Mouse (Mus musculus): Measurements from ENCODE around the gene Hmgb2. TPM values are rescaled to one million over a fixed set of nuclear protein-coding genes. Genes with fewer than 3 reads are reported as not detected.
"Not testable (repeated sequence)": the region's sequence is repeated elsewhere in the genome, so short reads cannot be mapped to it uniquely, and the experiment has no call there.

Hmgb2 gene
- polyA plus RNA-seq, 1 experiment from 2014 or later = 288 TPM

DNA sequence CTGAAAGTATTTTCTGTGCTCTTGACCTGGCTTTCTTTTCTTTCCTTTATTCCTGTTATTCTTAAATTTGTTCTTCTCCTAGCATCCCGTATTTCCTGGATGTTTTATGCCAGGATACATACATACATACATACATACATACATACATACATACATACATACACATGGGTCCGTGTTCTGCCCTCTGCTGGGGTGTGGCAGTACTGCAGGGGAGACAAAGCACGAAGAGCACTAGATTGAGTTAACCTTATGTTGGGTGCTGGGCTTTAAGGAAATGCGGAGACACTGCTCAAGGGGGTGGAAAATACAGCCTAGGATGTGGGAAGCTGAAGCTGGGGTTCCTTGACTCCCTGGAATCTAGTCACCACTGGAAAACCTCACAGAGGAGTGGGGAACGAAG is 8.1 kb upstream of the Hmgb2 start:
- no peak overlapping the region for H3K9ac ChIP-seq (ENCODE audit: low read depth, low read length)
- no peaks in the 10 kb centered on the region for H3K36me3 ChIP-seq (ENCODE audit: control insufficient read depth, insufficient read depth, low read length)
- ATAC-seq (replicated peaks; ENCODE audit: insufficient number of reproducible peaks, low FRiP score, low TSS enrichment) = no peak

DNA sequence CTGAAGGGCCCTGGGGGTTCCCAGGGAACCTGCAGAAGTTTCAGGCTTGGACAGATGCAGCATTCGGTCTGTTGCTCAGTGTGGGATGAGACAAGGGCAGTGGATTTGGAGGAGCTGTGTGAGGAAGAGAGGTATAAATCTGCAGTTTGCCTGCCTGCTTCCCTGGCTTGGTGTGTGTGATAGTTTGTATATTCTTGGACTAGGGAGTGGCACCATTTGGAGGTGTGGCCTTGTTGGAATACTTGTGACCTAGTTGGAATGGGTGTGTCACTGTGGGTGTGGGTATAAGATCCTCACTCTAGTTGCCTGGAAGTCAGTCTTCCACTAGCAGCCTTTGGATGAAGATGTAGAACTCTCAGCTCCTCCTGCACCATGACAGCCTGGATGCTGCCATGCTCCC is 6.2 kb upstream of the Hmgb2 start:
- not testable (repeated sequence) for H3K4me1 ChIP-seq (ENCODE audit: control insufficient read depth, insufficient read depth, low read length); H3K36me3 ChIP-seq (ENCODE audit: control insufficient read depth, insufficient read depth, low read length); H3K9me3 ChIP-seq (replicated peaks; ENCODE audit: control insufficient read depth, low read length); H3K9ac ChIP-seq (ENCODE audit: low read depth, low read length); H3K27me3 ChIP-seq (ENCODE audit: control insufficient read depth, insufficient read depth, low read length); H3K4me3 ChIP-seq (ENCODE audit: low read depth, low read length); H3K4me2 ChIP-seq; ATAC-seq (replicated peaks; ENCODE audit: insufficient number of reproducible peaks, low FRiP score, low TSS enrichment); H3K27ac ChIP-seq (ENCODE audit: low read depth, low read length)
- 73% methylated on average over 1 of the region's 1 CpGs for WGBS (ENCODE audit: insufficient replicate concordance)

More for the DNA sequence above, 8.1 kb upstream of the Hmgb2 start:
- Histone ChIP-seq H3K4me3 (ENCODE audit: low read depth, low read length) (no peak overlapping the region), H3K27me3 (ENCODE audit: control insufficient read depth, insufficient read depth, low read length) (no peaks in the 10 kb centered on the region), H3K9me3 (replicated peaks; ENCODE audit: control insufficient read depth, low read length) (no peaks in the 10 kb centered on the region), H3K4me2 (no peak overlapping the region), H3K27ac (ENCODE audit: low read depth, low read length) (no peak overlapping the region), H3K4me1 (ENCODE audit: control insufficient read depth, insufficient read depth, low read length) (0 out of 2 replicates have a peak, but pooled peaks cover 3% of the 10 kb centered on the region)
- 55% methylated on average over 5 of the region's 5 CpGs for WGBS (ENCODE audit: insufficient replicate concordance)

DNA sequence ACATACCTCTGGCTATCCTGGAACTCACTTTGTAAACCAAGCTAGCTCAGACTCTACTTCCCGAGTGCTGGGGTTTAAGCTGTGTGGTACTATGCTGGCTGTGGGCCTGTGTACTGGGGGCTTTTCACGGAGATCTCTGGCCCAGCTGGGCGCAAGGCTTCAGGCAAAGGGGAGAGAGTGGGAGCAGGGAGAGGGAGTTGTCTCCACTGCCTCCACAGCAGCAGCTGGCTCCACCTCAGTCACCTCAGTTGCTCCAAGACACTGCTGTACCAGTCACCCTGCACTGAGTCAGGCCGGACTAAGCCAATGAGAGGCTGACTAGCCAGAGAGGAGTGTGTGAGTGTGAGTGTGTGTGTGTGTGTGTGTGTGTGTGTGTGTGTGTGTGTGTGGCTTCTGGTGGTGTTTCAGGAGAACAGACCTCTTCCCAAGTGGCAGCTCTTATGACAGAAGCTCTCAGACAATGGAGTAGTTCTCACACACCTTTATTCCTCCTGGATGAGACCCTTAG is 4.1 kb upstream of the Hmgb2 start:
- Histone ChIP-seq H3K27ac (ENCODE audit: low read depth, low read length) (no peak overlapping the region), H3K4me2 (no peak overlapping the region), H3K27me3 (ENCODE audit: control insufficient read depth, insufficient read depth, low read length) (no peaks in the 10 kb centered on the region), H3K36me3 (ENCODE audit: control insufficient read depth, insufficient read depth, low read length) (no peaks in the 10 kb centered on the region), H3K4me1 (ENCODE audit: control insufficient read depth, insufficient read depth, low read length) (0 out of 2 replicates have a peak, but pooled peaks cover 7% of the 10 kb centered on the region), H3K4me3 (ENCODE audit: low read depth, low read length) (no peak overlapping the region), H3K9me3 (replicated peaks; ENCODE audit: control insufficient read depth, low read length) (no peaks in the 10 kb centered on the region), H3K9ac (ENCODE audit: low read depth, low read length) (no peak overlapping the region)
- WGBS (ENCODE audit: insufficient replicate concordance) = 84% methylated on average over 4 of the region's 4 CpGs
- no peak for ATAC-seq (replicated peaks; ENCODE audit: insufficient number of reproducible peaks, low FRiP score, low TSS enrichment)

GRCm38 (mm10) chr8:57508657-57509056 is 3.0 kb upstream of the Hmgb2 start:
- Histone ChIP-seq H3K36me3 (ENCODE audit: control insufficient read depth, insufficient read depth, low read length) (0 out of 2 replicates have a peak, but pooled peaks cover 2% of the 10 kb centered on the region), H3K27ac (ENCODE audit: low read depth, low read length) (no peak overlapping the region), H3K4me1 (ENCODE audit: control insufficient read depth, insufficient read depth, low read length) (0 out of 2 replicates have a peak, but pooled peaks cover 7% of the 10 kb centered on the region), H3K9ac (ENCODE audit: low read depth, low read length) (no peak overlapping the region), H3K4me2 (no peak overlapping the region), H3K9me3 (replicated peaks; ENCODE audit: control insufficient read depth, low read length) (no peaks in the 10 kb centered on the region), H3K27me3 (ENCODE audit: control insufficient read depth, insufficient read depth, low read length) (no peaks in the 10 kb centered on the region), H3K4me3 (ENCODE audit: low read depth, low read length) (no peak overlapping the region)
- 74% methylated on average over 4 of the region's 4 CpGs for WGBS (ENCODE audit: insufficient replicate concordance)
- no peak for ATAC-seq (replicated peaks; ENCODE audit: insufficient number of reproducible peaks, low FRiP score, low TSS enrichment)

DNA sequence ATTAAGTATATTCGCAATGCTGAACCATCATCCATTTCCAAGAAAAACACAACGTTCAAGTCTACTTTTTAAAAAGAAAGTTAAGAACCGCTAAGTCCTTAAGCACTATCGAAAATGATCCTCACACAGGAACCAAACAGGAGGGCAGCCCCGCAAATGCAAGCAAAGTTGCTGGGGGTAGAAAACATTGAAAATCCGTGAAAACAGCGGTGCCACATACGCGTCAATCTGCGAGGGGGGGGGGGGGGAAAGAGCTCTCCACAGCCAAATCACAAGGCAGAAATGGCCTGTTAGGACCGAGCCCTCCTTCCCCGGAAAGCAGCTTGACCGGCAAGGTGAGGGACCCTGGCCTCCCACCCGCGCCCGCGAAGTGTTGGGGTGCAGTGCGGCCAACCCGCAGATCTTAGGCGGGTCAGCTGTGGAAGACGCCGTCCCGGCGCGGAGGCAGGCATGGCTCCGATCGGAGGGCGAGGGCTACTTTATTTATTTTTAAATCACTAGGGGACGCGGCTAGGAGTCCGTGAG is 854 bp upstream of the Hmgb2 start:
- Histone ChIP-seq H3K4me1 (ENCODE audit: control insufficient read depth, insufficient read depth, low read length) (0 out of 2 replicates have a peak, but pooled peaks cover 5% of the 10 kb centered on the region), H3K9ac (ENCODE audit: low read depth, low read length) (peak overlapping the region; percentile 100), H3K36me3 (ENCODE audit: control insufficient read depth, insufficient read depth, low read length) (peaks cover 5% of the 10 kb centered on the region; the same call in 1 of the 2 replicates), H3K27me3 (ENCODE audit: control insufficient read depth, insufficient read depth, low read length) (no peaks in the 10 kb centered on the region), H3K27ac (ENCODE audit: low read depth, low read length) (peak overlapping the region; percentile 95), H3K4me2 (peak overlapping the region; percentile 84), H3K4me3 (ENCODE audit: low read depth, low read length) (peak overlapping the region; percentile 96), H3K9me3 (replicated peaks; ENCODE audit: control insufficient read depth, low read length) (no peaks in the 10 kb centered on the region)
- WGBS (ENCODE audit: insufficient replicate concordance) = 1% methylated on average over 31 of the region's 31 CpGs
- ATAC-seq (replicated peaks; ENCODE audit: insufficient number of reproducible peaks, low FRiP score, low TSS enrichment) = peak; percentile 12

- Histone ChIP-seq H3K4me1 (ENCODE audit: control insufficient read depth, insufficient read depth, low read length) (0 out of 2 replicates have a peak, but pooled peaks cover 5% of the 10 kb centered on the region), H3K9ac (ENCODE audit: low read depth, low read length) (peak overlapping the region; percentile 100), H3K4me2 (peak overlapping the region; percentile 73), H3K9me3 (replicated peaks; ENCODE audit: control insufficient read depth, low read length) (no peaks in the 10 kb centered on the region), H3K27ac (ENCODE audit: low read depth, low read length) (peak overlapping the region; percentile 100), H3K4me3 (ENCODE audit: low read depth, low read length) (peak overlapping the region; percentile 96), H3K36me3 (ENCODE audit: control insufficient read depth, insufficient read depth, low read length) (peaks cover 5% of the 10 kb centered on the region; the same call in 1 of the 2 replicates), H3K27me3 (ENCODE audit: control insufficient read depth, insufficient read depth, low read length) (no peaks in the 10 kb centered on the region)
- peak; percentile 60 for ATAC-seq (replicated peaks; ENCODE audit: insufficient number of reproducible peaks, low FRiP score, low TSS enrichment)
- WGBS (ENCODE audit: insufficient replicate concordance) = under 1% methylated on average over 68 of the region's 96 CpGs
Measured at GRCm38 (mm10) chr8:57512141-57513056, 692 bp downstream of the Hmgb2 start.

DNA sequence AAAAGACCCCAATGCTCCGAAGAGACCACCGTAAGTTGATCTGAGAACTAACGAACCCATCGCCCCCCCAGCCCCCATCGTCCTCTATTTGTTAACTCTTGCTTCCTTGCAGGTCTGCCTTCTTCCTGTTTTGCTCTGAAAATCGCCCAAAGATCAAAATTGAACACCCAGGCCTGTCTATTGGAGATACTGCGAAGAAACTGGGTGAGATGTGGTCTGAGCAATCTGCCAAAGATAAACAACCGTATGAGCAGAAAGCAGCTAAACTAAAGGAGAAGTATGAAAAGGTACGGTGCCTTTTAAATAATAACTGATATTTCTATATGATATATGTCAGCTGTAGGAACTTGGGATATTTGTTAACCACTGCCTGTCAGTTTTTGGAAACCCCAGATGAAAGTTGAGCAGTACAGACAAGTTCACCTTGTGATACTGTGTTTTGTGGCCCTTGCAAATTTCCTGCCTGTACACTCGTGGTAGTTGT is 1.5 kb downstream of the Hmgb2 start:
- H3K27me3 ChIP-seq (ENCODE audit: control insufficient read depth, insufficient read depth, low read length); H3K9me3 ChIP-seq (replicated peaks; ENCODE audit: control insufficient read depth, low read length); H3K36me3 ChIP-seq (ENCODE audit: control insufficient read depth, insufficient read depth, low read length); ATAC-seq (replicated peaks; ENCODE audit: insufficient number of reproducible peaks, low FRiP score, low TSS enrichment); H3K4me1 ChIP-seq (ENCODE audit: control insufficient read depth, insufficient read depth, low read length): not testable (repeated sequence)
- Histone ChIP-seq H3K4me3 (ENCODE audit: low read depth, low read length) (peak overlapping the region; percentile 96), H3K9ac (ENCODE audit: low read depth, low read length) (peak overlapping the region; percentile 100), H3K4me2 (peak overlapping the region; percentile 73), H3K27ac (ENCODE audit: low read depth, low read length) (peak overlapping the region; percentile 100; the same call in 1 of the 2 replicates)
- 18% methylated on average over 9 of the region's 10 CpGs for WGBS (ENCODE audit: insufficient replicate concordance)

- H3K4me3 ChIP-seq (ENCODE audit: low read depth, low read length); H3K4me2 ChIP-seq; H3K4me1 ChIP-seq (ENCODE audit: control insufficient read depth, insufficient read depth, low read length); H3K27me3 ChIP-seq (ENCODE audit: control insufficient read depth, insufficient read depth, low read length); H3K27ac ChIP-seq (ENCODE audit: low read depth, low read length); ATAC-seq (replicated peaks; ENCODE audit: insufficient number of reproducible peaks, low FRiP score, low TSS enrichment); H3K9ac ChIP-seq (ENCODE audit: low read depth, low read length); H3K9me3 ChIP-seq (replicated peaks; ENCODE audit: control insufficient read depth, low read length); H3K36me3 ChIP-seq (ENCODE audit: control insufficient read depth, insufficient read depth, low read length): not testable (repeated sequence)
- 91% methylated on average over 5 of the region's 5 CpGs for WGBS (ENCODE audit: insufficient replicate concordance)
Measured at GRCm38 (mm10) chr8:57516685-57517084, 5.0 kb downstream of the Hmgb2 start.
